Mouse (Mus musculus) stomach, postnatal 0 days (tissue): Measurements from ENCODE around the gene Ednra.

Experiments
- CTCF ChIP-seq: IDR thresholded peaks from 2 replicates; pipeline ENCODE4 v1.5.1; 2016; ENCODE audit warnings: antibody characterized with exemption, low read depth, mild to moderate bottlenecking, moderate library complexity
- EP300 ChIP-seq: optimal IDR thresholded peaks from 2 replicates; pipeline ENCODE3; 2016; ENCODE audit warnings: antibody characterized with exemption

GRCm38 (mm10) chr8:77650646-77651190 is 73.5 kb downstream of the Ednra start:
- TF ChIP-seq CTCF, result no peak
- TF ChIP-seq EP300, result no peak
